Mouse (Mus musculus) fibroblast of lung, adult 2 months (primary cell): ENCODE data around the gene Zcchc17.

Source experiments
- DNase-seq: peaks from one replicate; pipeline ENCODE4 v3.0.0-alpha.2; 2011; ENCODE audit warnings: low read depth

Gene Zcchc17

DNA sequence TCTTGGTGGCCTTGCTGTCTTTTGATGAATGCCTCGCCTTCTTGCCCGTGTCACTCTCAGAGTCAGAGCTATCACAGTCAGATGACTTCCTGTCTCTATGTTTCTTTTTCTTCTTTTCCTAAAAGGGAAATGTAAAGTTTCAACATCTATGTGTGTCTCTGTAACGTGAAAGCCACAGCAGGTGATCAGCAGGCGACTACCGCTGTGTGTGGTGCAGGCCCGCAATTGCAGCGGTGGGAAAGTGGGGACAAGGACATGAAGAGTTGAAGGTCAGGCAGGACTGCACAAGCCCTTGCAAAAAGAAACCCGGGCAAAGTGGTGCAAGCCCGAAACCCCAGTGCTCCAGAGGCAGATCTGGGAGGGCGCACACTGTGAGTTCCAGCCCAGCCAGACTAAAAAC, 43.1 kb downstream of the Zcchc17 start:
- DNase-seq = no peak

DNA sequence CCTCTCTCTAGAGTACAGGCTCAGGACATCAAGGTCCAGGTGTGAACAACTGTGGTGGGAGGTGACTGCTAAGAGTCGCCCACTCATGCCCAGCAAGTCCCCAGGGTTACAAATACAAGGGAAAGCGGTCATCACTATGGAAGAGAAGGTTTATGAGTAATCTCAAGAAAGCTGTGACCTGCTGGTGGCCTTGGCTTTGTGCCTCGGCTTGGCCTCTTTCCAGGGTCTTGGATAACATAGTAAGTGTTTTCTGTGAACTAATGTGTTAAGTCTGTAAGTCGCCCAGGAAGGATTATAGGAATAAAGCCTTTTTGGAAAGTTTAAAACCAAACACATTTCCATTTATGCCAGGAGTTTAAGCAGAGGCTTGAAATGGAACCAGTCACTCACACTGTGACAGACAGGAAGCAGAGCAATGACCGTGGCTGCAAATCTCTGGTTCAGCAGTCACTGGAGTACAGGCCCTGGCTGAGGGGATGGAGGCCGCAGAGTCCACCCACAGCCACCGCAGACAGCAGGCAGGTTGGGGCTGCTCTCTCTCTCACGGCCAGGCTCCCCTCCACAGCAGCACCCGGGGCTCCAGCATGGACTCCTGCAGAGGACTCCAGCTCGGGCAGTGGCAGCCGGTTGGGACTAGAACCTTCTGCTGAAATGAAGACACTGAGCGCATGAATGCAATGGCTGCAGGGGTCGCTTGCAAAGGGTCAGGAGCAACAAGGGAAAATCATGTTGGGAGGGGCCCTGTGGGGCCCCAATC, 43.8 kb downstream of the Zcchc17 start:
- no peak for DNase-seq

DNA sequence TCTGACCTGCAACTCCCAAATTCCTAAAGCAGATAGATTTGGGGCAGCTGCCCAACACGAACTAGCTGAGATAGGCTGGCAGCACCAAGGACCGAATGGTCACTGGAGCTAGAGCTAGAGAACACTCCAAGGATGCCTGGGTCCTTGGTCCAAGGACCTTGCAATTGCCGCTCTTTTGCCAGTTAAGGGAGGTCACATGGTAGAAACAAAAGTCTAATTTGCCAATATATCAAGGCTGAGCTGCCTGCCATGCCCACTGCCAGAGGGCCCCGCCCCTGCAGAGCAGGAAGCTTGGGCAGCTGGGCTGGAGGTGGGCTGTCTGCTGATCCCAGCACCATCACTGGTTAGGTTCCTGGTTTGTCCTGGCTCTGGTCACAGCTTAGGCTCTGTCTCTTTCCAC, 46.2 kb downstream of the Zcchc17 start:
- DNase-seq = no peak

DNA sequence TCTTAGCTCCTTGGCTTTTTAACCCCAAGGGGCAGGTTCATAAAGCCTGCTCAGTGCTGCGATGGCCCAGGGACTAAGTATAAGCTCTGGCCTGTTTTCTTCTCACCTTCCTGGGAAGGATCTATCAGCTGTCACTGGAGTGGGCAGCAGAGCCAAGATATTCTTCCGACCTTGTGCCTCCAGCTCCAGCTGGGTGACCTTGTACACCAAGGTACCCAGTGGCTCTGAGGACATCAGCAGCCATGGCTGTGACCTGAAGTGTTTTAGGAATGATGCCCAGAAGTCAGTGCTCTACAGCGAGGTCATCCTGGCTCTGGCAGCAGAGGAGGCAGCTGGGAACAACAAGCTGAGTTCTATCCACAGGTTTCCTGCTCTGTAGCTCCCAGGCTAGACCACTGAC, 47.2 kb downstream of the Zcchc17 start:
- no peak for DNase-seq

DNA sequence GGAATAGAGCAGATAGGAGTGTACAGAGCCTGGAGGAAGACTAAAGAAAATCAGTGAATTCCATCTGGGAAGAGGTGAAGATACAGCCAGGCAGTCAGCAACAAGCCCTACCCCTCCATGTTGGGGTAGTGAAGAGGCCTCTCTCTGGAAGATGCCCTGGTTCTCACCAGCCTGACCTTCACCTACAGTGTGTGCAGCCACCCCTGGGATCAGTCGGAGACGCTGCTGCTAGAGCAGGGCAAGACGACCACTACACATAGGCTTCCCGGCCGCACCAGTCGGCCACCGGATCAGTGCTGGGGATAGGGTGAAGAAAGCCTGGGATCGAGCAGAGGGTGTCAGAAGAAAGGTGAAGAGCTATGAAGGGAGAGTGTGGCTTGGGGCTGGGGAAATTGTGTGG, 50.5 kb downstream of the Zcchc17 start:
- DNase-seq = no peak

DNA sequence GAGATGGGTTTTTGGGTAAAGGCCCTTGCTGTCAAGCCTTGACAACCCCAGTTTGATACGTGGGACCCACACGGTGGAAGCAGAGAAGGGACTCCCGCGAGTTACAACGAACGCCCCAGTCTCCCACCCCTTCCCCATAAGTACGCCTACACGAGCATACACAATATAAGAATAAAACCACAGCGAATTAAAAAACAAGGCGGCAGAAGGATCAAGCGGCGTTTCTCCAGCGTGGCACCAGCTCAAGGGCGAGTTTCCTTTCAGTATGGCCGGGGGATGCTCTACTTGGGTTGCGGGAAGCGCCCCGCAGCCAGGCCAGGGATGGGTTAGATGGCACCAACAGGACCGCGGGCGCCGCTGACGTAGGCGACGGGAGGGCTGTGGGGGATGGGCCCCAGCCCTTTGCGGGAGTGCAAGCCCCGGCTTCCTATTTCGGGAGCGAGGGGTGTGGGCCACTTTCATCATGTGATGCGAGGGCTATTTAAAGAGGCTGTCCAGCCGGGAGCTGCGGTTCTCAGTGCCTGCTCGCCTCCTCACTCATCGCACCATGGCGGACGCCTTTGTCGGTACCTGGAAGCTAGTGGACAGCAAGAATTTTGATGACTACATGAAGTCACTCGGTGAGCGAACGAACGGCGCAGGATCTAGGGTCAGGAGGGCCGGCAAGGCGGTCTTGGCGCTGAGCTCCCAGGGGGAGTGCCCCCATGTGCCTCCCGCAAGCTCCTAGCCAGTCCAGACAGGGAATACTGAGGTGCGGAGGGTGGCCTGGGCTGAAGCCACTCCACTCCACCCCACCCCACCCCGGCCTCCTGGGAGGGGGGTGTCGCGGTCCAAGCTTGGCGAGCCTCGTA, 51.3 kb downstream of the Zcchc17 start, which contains the start of the genes Fabp3 and Gm10570:
Fabp3 (plus strand) TSS at position 365 of the 851 bp plus-strand sequence.
Gm10570 (minus strand) TSS at position 444 of the 851 bp plus-strand sequence.
- DNase-seq = no peak

DNA sequence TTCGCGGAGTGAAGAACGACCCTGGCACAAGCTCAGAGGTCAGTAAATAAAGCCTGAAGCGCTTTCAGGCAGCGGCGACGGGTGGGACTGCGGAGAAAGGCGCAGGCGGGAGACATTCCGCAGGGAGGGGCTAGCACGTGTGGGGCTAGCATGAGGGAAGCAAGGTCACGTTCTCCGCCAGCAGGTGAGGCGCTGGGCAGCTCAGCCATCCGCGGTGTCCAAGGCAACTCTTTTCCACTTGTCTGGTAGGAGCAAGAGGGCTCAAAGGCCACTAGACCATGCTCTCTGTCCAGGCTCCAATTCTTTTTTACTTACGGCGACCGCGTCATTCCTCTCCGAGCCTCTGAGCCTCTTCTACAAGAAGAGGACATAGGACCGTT, 51.9 kb downstream of the Zcchc17 start:
- no peak for DNase-seq

DNA sequence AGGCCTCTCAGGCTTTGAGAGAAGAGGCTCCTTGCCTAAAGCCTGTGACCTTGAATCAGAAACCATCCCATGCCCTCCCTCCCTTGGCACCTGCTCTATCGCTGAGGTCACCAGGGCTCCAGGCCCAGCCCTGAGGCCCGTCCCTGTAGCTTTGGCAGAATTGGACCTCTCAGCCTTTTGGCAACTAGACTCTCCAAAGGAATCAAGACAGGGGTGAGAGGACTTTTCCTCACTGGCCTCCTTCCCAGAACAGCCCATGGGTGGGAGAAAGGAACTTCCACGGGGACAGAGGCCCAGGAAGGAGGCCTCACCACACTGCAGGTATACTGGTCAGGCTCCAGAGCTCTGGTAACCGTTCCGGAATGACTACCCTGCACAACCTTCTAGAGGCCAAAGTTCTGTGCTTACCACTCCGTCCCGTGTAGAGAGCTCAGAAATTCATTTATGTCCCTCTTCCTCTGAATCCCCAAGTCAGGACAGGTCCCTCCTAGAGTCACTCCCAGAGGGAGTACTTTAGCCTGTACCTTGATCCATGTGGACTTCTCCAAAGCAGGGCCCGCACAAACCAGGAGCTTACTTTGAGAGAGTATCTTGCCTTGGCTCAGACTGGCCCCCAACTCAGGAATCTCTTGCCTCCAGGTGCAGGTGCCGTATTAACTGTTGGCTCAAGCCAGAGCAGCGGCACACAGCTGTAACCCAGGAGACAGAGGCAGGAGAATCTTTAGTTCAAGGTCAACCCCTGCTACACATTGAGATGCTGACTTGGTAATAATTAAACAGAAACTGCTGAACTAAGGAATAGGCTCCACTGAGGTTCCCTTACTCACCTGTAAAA, 52.7 kb downstream of the Zcchc17 start:
- DNase-seq = no peak

DNA sequence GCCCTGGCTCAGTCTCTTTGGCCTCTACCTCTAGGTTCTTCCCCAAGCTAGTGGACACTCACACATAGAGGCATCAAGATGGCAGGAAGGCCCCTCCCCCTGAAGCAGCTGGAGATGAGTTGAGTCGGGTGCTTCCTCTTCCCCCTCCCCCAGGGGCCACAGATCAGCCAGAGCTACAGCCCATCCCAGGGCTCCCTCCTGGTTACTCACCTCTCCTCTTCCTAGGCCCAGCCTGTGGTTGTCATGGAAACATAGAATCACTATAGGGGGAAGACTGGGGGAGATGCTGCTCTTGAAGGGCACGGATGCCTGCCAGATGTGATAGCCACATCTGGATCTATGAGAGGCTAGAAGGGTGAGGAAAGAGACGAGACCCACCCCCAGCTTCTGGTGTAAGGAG, 55.0 kb downstream of the Zcchc17 start:
- DNase-seq = no peak

DNA sequence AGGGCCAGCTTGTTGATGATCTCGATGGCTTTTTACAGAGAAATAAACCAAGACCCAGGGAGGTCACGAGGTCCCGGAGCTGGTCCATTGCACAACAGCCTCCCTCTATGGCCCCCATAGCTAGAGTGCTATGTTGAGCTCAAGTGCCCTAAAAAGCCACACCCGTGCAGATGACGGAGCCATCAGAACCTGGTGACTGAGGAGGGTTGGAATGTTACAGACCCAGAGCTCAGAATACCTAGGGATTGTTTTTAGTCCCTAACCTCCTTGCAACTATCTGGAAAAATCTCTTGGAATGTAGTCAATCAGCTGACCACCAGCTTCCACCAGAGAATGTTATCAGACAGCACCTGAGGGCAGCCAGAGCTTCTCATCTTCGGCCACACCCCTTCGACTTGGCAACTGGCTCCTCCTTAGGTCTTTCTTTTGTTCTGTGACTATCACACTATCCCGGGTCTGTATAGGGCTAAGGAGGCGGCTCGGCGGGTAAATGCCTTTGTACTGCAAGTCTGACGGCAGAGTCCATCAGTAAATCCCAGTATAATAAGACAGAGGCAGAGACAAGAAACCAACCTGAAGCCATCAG, 57.4 kb downstream of the Zcchc17 start:
- no peak for DNase-seq

DNA sequence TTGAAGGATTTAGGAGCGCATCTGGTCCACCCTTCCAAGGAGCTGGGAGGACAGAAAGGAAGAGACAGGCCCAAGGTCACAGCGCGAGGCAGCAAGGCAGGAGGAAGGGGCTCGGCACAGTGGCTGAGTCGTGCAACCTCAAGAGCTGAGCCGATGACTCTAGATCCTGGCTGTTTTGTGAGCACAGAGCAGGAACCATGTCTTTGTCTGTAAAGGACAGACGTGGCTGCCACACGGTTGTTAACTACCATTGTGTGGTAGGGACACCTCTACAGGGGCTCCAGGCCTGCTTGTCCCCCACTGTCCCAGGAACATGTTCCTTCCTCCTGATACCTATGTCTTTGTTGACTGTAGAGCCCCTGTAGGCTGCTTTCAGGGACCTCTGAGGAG, 60.1 kb downstream of the Zcchc17 start:
- DNase-seq = no peak

DNA sequence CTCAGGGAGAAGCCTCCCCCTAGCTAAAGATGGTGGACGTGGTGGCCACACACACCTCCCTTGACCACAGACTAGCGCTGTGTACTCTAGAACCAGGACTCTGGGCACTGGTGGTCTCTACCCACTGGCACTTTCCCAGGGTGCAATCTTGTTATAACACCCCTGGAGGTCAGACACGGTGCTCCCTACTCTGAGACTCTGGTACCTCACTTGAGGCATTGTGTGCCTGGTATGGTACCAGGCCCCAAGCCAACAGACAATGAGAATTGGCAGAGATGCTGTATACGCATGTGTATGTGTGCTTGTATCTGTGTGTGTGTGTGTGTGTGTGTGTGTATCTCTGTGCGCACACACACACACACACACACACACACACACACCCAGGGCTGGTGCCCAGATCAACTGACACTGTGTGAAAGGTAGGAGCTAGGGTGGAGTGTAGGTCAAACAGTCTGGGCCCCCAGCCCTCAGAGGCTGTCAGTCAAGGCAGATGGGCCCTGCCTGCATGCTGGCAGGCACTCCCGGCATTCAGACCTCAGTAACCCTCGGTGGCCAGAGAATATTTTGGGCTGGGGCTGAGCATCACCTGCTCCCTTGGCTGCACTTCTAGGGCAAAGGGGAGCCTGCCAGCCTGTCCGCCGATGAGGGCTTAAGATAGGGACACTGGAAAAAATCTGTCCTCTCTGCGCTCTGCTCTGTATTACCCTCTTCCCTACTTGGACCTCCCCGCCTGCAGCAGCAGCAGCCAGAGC, 60.7 kb downstream of the Zcchc17 start:
- DNase-seq = no peak

DNA sequence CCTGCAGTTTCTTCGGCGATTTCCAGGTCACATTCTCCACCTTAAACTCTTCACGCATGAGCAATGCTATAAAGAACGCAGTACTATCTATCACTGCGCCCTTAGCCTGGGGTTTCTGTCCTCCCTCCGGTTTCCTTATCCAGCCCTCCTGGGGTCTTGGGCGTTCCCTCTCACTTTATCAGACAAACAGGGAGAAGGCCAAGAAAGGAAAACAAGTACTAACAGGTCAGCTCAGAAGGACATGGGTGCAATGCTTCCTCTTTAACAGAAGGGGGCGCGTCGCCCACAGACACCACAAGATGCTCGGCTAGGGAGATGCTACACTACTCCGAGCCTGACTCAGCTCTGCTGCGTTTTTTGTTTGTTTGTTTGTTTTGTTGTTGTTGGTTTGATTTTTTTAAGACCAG, 62.6 kb downstream of the Zcchc17 start:
- no peak for DNase-seq

DNA sequence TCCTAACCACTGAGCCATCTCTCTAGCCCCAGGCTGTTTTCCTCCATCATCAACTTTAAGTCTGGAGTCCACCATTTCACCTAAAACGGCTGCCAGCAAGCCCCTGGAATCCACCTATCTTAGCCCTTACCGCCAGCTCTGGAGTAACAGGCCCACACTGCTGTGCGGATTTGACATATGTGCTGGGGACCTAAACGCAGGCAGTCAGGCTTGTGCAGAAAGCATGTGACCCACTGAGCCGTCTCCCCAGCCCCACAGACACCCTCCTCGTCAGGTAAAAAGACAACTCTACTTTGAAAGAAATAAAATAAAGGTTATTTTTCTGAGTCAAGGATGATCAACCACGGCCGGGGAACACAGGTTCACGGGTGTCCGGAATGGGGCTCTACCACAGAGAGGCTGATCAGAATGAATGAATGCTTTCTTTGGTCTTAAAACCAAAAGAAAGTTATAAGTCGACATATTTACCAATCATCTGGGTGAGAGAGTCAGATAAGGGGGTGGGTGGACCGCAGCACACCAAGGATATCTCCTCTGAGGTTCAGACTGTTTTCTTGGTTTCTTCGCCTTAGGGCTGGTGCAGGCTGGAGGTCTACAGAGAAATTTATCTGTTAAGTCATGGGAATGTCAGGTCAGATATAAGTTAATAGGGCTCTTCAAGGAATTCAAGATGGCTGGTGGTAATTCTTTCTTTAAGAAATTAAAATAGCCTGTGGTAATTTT, 63.3 kb downstream of the Zcchc17 start:
- no peak for DNase-seq

DNA sequence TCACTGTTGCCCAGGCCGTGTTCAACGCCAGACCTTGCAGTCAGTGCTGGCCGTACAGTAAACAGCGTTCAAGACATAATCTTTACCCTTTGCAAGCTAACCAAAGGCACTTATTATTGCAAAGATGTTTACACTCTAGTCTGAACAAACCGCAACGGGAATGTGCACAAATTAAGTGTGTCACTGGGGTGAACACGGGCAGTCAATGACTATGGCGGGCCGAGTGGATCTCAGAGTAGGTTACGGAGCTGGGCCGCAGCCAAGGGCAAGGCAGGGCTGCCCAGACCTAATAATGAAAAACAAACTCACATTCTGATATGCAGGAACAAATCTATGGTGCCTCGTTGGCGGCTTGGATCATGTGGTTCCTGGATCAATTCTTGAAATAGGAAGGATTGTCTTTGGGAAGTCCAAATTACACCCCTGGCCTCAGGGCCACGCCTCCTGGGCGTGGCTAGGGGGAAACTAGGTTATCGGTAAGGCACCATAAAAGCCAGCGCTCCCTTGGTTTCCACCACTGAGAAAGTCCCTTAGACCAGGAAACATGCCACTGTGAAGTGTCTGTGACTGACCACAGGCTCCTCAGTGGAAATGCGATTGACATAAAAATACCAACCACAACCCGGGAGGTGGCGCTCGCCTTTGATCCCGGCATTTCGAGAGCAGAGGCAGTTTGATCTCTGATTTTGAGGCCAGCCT, 64.5 kb downstream of the Zcchc17 start:
- no peak for DNase-seq

DNA sequence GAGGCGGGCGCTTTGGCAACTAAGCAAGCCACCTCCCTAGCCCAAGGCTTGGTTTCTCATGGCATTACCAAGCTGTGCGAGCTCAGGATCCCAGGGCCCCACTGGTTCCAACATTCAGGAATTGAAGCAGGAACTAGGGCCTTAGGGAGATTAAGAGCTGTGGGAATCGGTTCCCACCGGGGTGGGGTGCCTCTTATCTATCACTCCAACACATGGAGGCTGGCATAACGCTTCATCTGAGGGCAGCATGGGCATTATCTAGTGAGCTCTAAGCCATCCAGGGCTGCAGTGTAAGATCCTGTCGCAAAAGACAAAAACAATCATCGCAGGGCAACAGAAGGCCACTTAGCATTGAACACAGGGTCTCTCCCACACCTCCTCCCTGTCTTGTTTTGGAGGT, 65.2 kb downstream of the Zcchc17 start:
- DNase-seq = no peak

DNA sequence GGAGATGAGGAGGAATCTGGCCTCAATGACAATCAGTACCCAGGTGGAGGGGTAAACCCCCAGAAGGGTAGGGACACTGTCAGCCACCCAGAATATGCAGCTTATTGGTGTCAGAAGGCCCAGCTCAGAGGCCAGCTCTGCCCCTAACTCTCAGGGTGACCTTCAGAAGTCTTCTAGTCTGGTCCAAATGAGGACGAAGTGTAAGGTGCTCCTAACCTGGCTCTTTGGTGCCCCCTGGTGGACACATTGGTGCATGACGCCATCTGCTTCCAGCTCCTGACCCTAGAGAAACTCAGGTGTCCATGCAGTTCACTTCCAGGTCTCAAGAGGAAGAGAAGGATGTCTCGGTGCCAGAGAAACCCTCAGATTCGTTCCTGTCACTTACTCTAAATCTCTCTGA, 67.5 kb downstream of the Zcchc17 start:
- DNase-seq = peak; percentile 49

DNA sequence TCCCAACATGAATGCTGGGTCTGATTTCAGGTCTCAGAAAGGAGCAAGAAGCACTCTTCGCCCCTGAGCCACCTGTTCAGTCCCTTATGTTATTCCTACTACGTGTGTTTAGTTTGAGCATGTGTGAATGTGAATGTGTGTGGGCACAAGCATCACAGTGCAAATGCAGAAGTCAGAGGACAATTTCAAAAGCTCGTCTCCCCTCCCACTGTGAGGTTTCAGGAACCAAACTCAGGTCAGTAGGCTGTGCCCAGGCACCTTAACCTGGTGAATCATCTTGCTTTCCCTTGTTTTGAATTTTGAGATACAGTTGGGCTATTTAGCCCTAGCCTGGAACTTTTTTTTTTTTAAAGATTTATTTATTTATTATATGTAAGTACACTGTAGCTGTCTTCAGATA, 69.9 kb downstream of the Zcchc17 start:
- no peak for DNase-seq

DNA sequence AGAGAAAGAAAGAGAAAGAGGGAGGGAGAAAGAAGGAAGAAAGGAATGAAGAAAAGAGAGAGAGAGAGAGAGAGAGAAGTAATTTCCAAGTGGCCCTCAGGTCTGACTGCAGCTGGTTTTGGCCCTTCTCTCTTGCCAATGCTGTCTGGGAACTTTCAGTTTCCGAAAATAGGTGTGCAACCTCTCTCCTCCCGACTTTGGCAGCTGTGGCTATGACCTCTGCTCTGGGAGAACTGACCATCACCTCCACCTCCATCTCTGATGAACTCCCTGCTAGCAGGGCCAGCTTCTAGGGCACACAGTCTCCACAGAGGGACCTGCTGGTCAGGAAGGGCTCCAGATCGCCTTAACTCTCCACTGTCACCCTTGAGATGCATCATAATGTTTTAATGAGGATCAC, 73.2 kb downstream of the Zcchc17 start:
- no peak for DNase-seq

DNA sequence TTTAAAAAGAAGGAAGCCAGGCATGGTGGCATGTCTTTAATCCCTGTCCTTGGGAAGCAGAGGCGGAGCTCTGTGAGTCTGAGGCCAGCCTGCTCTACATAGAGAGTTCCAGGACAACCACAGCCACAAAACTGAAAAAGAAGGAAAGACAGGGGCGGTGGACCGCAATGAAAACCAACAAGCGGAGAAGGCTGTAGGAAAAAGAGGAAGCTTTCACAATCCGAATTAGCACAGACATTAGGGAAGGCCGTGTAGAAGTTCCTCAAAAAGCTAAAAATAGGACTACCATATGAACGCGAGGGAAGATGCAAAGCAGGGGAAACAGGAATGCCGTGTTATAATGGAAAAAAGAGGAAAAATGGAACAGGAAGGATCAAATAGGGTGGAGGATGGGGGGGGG, 75.9 kb downstream of the Zcchc17 start:
- no peak for DNase-seq
